Mouse (Mus musculus): ENCODE measurements around the gene Dab1.

The Dab1 gene

GRCm38 (mm10) chr4:104366894-104367740, 748.0 kb downstream of the Dab1 start:
- DNase-seq (ENCODE audit: inconsistent age in 2 of 2, low spot score in 1 of 2), result peak; percentile 50 to 85

GRCm38 (mm10) chr4:104367741-104368411, 748.7 kb downstream of the Dab1 start:
- peak in 1 of 2 experiments; percentile 54 for DNase-seq (ENCODE audit: inconsistent age in 2 of 2, low spot score in 1 of 2)

GRCm38 (mm10) chr4:104368561-104369021, 749.4 kb downstream of the Dab1 start:
- DNase-seq (ENCODE audit: inconsistent age in 2 of 2, low spot score in 1 of 2), result peak; percentile 5 to 57

DNA sequence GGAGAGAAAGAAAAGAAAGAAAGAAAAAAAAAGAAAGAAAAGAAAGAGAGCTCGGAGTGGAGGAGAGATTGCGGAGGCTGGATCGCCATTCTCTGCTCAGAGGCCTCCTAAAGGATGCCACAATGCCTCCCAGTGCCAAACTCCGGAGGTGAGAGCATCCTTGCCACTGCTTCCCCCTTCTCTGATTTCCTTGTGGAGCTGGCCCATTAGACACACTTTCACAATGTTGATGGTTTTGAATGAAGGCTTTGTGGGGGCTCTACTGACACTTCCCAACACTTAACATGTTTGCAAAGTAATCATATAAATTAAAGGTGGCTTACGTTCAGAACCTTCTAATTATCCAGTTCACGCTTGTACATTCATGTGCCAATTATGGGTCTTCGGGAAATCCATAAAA, 749.9 kb downstream of the Dab1 start:
- DNase-seq (ENCODE audit: inconsistent age in 2 of 2, low spot score in 1 of 2), result no peak

GRCm38 (mm10) chr4:104371136-104371535, 752.0 kb downstream of the Dab1 start:
- no peak for DNase-seq (ENCODE audit: inconsistent age in 2 of 2, low spot score in 1 of 2)

GRCm38 (mm10) chr4:104374191-104374590, 755.0 kb downstream of the Dab1 start:
- no peak for DNase-seq (ENCODE audit: inconsistent age in 2 of 2, low spot score in 1 of 2)

DNA sequence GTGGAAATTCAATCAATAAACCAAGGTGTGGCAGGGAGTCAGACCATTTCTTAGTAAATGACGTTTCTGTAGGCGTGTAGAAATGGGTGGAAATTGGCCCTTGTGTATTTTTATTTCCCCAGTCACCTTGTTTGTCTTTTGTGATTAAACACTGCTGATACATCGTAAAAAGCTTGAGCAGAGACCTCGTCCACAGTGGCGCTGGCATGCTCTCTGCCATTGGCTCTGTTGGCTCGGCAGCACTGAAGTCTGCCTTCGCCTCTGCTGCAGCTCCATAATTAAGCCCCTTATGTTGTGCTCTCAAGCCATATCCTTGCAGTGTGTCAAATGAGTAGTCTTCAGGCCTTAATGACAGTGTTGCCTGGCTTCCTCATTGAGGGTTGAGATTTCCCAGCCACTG, 765.5 kb downstream of the Dab1 start:
- no peak for DNase-seq (ENCODE audit: inconsistent age in 2 of 2, low spot score in 1 of 2)

- DNase-seq (ENCODE audit: inconsistent age in 2 of 2, low spot score in 1 of 2), result no peak
Observed at GRCm38 (mm10) chr4:104385272-104385671, 766.1 kb downstream of the Dab1 start.

DNA sequence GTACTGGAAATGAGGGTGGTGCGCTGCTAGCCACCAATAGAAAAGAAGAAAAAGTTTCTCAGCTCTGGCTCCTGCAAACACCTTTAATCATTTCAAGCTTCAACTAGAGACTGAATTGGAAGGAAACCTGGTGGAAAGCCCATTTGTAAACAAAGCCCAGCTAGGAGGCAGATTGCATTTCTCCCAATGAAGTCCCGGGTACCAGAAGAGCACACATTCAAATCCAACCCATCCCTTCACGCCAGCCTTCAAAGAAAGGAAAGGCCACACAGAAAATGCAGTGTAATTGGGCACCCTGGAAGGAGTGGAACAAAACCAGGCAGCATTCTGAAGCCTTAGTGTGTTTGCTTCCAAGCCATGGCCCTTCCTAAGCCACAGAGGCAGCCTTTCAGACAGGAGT, 776.4 kb downstream of the Dab1 start:
- DNase-seq (ENCODE audit: inconsistent age in 2 of 2, low spot score in 1 of 2), result no peak

- DNase-seq (ENCODE audit: inconsistent age in 2 of 2, low spot score in 1 of 2), result no peak
Observed at GRCm38 (mm10) chr4:104396095-104396494, 776.9 kb downstream of the Dab1 start.

DNA sequence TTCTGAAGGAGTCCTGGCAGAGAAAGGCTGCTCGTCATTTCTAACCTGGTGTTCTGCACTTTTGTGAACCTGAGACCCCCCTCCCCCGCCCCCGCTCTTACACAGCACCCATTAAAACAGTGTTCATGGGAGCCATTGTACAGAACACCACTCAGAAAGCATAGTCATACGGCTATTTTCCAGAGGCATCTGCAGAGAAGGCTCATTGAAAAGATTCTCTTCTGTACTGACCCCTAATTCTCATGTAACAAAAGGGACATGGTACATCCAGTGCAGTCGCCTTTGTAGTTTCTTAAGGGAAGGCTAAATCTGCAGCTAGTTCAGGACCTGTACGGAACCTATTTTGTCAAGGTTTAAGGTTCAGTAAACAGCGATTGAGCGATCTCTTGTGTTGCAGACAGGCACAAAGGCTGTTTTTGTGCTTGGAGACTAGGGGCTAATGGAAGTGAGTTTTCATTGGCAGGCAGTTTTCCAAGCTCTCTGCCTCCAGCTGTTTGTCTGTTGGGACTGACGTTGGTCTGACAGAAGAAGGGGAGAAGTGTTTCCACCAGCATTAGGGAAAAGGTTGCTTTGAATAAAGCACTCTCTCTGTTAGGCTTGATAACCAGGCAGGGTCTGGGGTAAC, 780.1 kb downstream of the Dab1 start:
- DNase-seq (ENCODE audit: inconsistent age in 2 of 2, low spot score in 1 of 2), result no peak

- DNase-seq (ENCODE audit: inconsistent age in 2 of 2, low spot score in 1 of 2), result no peak
Observed at GRCm38 (mm10) chr4:104404099-104404498, 784.9 kb downstream of the Dab1 start.

GRCm38 (mm10) chr4:104410922-104411321, 791.8 kb downstream of the Dab1 start:
- no peak for DNase-seq (ENCODE audit: inconsistent age in 2 of 2, low spot score in 1 of 2)

DNA sequence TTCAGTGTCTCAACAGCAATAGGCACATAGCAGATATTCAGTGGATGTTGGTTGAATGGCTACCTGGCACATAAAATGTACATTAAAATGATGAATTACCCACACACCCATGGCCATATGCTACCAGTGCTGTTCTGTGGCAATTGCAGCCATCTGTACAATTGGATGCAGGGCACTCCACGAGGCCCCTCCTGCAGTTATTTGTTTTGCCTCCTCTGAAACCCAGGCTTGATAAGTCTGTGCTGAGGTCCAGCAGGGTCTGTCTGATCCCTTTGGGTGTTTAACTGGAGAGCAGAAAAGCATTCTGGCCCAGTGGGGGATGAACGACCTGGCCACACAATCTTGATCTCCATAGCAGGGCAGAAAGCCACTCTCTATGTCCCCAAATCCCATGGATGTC, 796.3 kb downstream of the Dab1 start:
- DNase-seq (ENCODE audit: inconsistent age in 2 of 2, low spot score in 1 of 2), result no peak

- no peak for DNase-seq (ENCODE audit: inconsistent age in 2 of 2, low spot score in 1 of 2)
Observed at GRCm38 (mm10) chr4:104418354-104418753, 799.2 kb downstream of the Dab1 start.

GRCm38 (mm10) chr4:104420983-104421680, 802.0 kb downstream of the Dab1 start:
- DNase-seq (ENCODE audit: inconsistent age in 2 of 2, low spot score in 1 of 2), result no peak

DNA sequence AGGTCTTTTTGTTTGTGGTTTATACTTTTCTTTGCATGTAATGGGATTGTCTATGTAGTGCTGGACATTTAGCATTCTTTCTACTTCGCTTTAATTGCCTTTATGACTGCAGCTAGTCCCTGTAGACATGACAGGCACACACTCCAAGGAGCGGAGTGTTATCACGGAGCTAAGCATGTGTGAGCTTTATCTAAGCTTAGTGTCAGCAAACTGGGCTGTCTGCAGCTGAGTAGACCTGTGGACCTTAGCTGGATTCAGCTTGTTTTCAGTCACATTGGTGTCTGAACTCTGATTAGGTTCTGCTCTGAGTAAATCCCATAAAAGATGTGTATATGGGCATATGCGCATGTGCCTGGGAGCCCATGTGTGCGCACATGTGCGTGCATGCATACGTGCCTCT, 810.0 kb downstream of the Dab1 start:
- DNase-seq (ENCODE audit: inconsistent age in 2 of 2, low spot score in 1 of 2), result no peak

DNA sequence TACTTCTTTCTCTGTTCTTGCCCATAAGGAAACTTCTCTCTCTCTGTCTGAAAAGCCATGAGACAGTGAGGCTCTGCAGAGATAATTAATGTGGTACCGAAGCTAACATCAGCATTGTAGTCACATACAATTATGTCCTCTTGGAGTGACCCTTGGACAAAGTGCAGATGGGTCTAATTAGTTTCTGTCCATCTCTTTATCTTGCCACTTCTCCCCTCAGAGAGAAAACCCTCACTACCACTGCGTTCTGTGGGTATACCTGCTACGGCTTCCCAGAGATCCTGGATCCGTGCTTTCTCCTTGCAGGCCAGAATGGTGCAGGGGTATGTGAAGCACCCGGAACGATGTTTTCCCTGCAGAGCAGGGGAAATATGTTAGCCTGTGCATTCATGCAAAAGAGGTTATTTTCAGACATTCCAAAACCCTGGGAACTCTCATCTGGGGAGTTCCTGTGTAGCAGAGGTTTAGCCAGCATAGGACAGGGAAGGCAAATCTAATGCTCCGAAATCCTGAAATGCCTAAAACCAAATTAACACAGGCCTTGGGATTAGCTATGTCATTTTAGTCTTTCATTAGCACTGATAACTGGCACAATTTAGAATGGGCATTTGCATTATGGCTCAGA, 812.2 kb downstream of the Dab1 start:
- no peak for DNase-seq (ENCODE audit: inconsistent age in 2 of 2, low spot score in 1 of 2)

DNA sequence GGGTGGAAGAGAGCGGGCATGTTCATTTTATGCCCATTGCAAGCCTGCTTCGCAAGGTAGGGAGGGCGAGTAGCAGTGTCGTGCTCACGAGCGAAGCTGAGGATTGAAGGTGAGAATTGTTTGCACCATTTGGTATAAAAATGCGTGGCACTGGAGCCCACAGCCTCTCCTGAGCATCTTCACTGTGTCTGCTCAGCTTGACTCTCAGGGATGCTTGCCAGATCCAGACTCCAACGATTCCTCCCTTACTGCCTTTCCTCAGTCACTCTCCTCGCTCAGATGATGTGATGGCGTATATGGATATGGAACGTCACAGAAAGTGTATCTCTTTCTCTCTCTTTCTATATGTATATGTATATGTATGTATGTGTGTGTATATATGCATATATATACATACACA, 813.0 kb downstream of the Dab1 start:
- no peak for DNase-seq (ENCODE audit: inconsistent age in 2 of 2, low spot score in 1 of 2)

GRCm38 (mm10) chr4:104435736-104436135, 816.6 kb downstream of the Dab1 start:
- DNase-seq (ENCODE audit: inconsistent age in 2 of 2, low spot score in 1 of 2), result no peak

GRCm38 (mm10) chr4:104436411-104436810, 817.3 kb downstream of the Dab1 start:
- DNase-seq (ENCODE audit: inconsistent age in 2 of 2, low spot score in 1 of 2), result no peak

Data from adrenal gland, adult (tissue).